Mouse (Mus musculus) olfactory bulb, adult 2 months (tissue): ENCODE data around the gene Dhx8.

ENCODE experiments used
- CTCF ChIP-seq: fragments of 200-500 bp; IDR thresholded peaks from 2 replicates; pipeline ENCODE4 v1.5.1; 2012; ENCODE audit warnings: low read depth, mild to moderate bottlenecking, low read length, moderate library complexity; ENCODE audit not compliant: insufficient read depth
- POLR2A ChIP-seq: fragments of 200-500 bp; IDR thresholded peaks from 2 replicates; pipeline ENCODE4 v1.6.1; 2012; ENCODE audit warnings: mild to moderate bottlenecking, low read depth, low read length, moderate library complexity; ENCODE audit not compliant: insufficient read depth

- no peak for TF ChIP-seq CTCF
- no peak for TF ChIP-seq POLR2A
Measured at GRCm38 (mm10) chr11:101772027-101772426, 39.3 kb downstream of the Dhx8 start.
